ENCODE assay signal across 20 mouse cellular contexts in genomic region chr10:108284977-108285376, GRCm38 (mm10). TPM values are rescaled to one million over a fixed set of nuclear protein-coding genes. Genes with fewer than 3 reads are reported as not detected.
DNase-seq lines count a peak whose midpoint lies in the region; ATAC-seq and TF ChIP-seq lines count a peak whose summit lies in the region.
"Had no signal": no experiment of that assay in that cellular context is flagged by ENCODE, and none has a peak within 500 bp of the region (broad histone marks: within the 10 kb centered on the region; RNA-seq: fewer than 3 reads in every experiment).

No protein-coding gene starts in this region.

- peak; percentile 33 for DNase-seq in forebrain, embryonic 14.5 days (ENCODE audit: low spot score)
- no peak for DNase-seq in forebrain, postnatal 0 days
- peak; percentile 15 for DNase-seq in limb, embryonic 11.5 days (ENCODE audit: low spot score)
- no peak for DNase-seq in limb, embryonic 10.5 days (ENCODE audit: low spot score)
- peak; percentile 16 for DNase-seq in retina, postnatal 1 day
- no peak for DNase-seq in retina, embryonic 14.5 days (ENCODE audit: low spot score)
- DNase-seq in cerebellum, adult 8-10 months = no peak
- DNase-seq: adrenal gland, postnatal 10 days; B cell, adult 2 months; cerebellum, adult 11-12 months; cerebellum, adult 9-11 months; cerebellum, postnatal 36 days; gastrocnemius, postnatal 10 days had no signal

- no peaks in the 10 kb centered on the region for H3K27me3 ChIP-seq in forebrain, embryonic 14.5 days (replicated peaks; ENCODE audit: control insufficient read depth, insufficient read depth, low read length)
- H3K27me3 ChIP-seq in forebrain, postnatal 0 days (ENCODE audit: insufficient read depth, low read length) = no peaks in the 10 kb centered on the region
- H3K27me3 ChIP-seq in limb, embryonic 11.5 days (ENCODE audit: control insufficient read depth, insufficient read depth, low read length) = no peaks in the 10 kb centered on the region
- no peaks in the 10 kb centered on the region for H3K27me3 ChIP-seq in limb, embryonic 10.5 days (ENCODE audit: low read depth, poor library complexity, severe bottlenecking)
- H3K27me3 ChIP-seq: embryonic facial prominence, embryonic 13.5 days; forebrain, embryonic 12.5 days; heart, embryonic 15.5 days; intestine, embryonic 15.5 days had no signal

- WGBS in forebrain, embryonic 14.5 days = 68% methylated on average over 5 of the region's 5 CpGs
- 67% methylated on average over 5 of the region's 5 CpGs for WGBS in forebrain, postnatal 0 days
- 88% methylated on average over 5 of the region's 5 CpGs for WGBS in limb, embryonic 11.5 days
- 90% methylated on average over 5 of the region's 5 CpGs for WGBS in limb, embryonic 10.5 days

- no peaks in the 10 kb centered on the region for H3K9me3 ChIP-seq in forebrain, embryonic 14.5 days (replicated peaks; ENCODE audit: control insufficient read depth, low read length)
- no peaks in the 10 kb centered on the region for H3K9me3 ChIP-seq in forebrain, postnatal 0 days (ENCODE audit: low read length)
- no peaks in the 10 kb centered on the region for H3K9me3 ChIP-seq in limb, embryonic 11.5 days (ENCODE audit: control insufficient read depth, low read length)
- H3K9me3 ChIP-seq in limb, embryonic 10.5 days (replicated peaks) = no peaks in the 10 kb centered on the region
- H3K9me3 ChIP-seq: embryonic facial prominence, embryonic 13.5 days; forebrain, embryonic 12.5 days; heart, embryonic 15.5 days; hindbrain, embryonic 10.5 days; intestine, embryonic 15.5 days had no signal

- H3K9ac ChIP-seq in forebrain, embryonic 14.5 days (ENCODE audit: low read length) = no peak overlapping the region
- H3K9ac ChIP-seq in forebrain, postnatal 0 days = no peak overlapping the region
- no peak overlapping the region for H3K9ac ChIP-seq in limb, embryonic 11.5 days (ENCODE audit: low read length)
- H3K9ac ChIP-seq: embryonic facial prominence, embryonic 13.5 days; forebrain, embryonic 12.5 days; heart, embryonic 15.5 days; hindbrain, embryonic 14.5 days; intestine, embryonic 15.5 days had no signal

- H3K27ac ChIP-seq in forebrain, embryonic 14.5 days (ENCODE audit: low read depth, low read length) = no peak overlapping the region
- no peak overlapping the region for H3K27ac ChIP-seq in forebrain, postnatal 0 days (ENCODE audit: low read depth, low read length)
- H3K27ac ChIP-seq in limb, embryonic 11.5 days (replicated peaks; ENCODE audit: low read depth, low read length) = no peak overlapping the region
- no peak overlapping the region for H3K27ac ChIP-seq in limb, embryonic 10.5 days
- H3K27ac ChIP-seq: embryonic facial prominence, embryonic 13.5 days; forebrain, embryonic 12.5 days; heart, embryonic 15.5 days; hindbrain, embryonic 10.5 days; hindbrain, embryonic 14.5 days; intestine, embryonic 15.5 days had no signal

- 0 out of 2 replicates have a peak, but pooled peaks have one; percentile 36 for ATAC-seq in forebrain, embryonic 14.5 days
- no peak for ATAC-seq in forebrain, postnatal 0 days
- ATAC-seq in limb, embryonic 11.5 days (ENCODE audit: insufficient number of reproducible peaks, low FRiP score, low TSS enrichment, low read depth) = no peak
- ATAC-seq: CD4-positive, CD25-positive, alpha-beta regulatory T cell, adult 4 months; intestine, embryonic 15.5 days had no signal

- peaks cover 8% of the 10 kb centered on the region for H3K36me3 ChIP-seq in forebrain, embryonic 14.5 days (ENCODE audit: control insufficient read depth, insufficient read depth, low read length)
- peaks cover 7% of the 10 kb centered on the region for H3K36me3 ChIP-seq in forebrain, postnatal 0 days (ENCODE audit: insufficient read depth)
- H3K36me3 ChIP-seq in limb, embryonic 11.5 days (ENCODE audit: control insufficient read depth, insufficient read depth, low read length) = no peaks in the 10 kb centered on the region
- peaks cover 10% of the 10 kb centered on the region for H3K36me3 ChIP-seq in limb, embryonic 10.5 days

- no peak overlapping the region for H3K4me2 ChIP-seq in forebrain, embryonic 14.5 days (ENCODE audit: low read length)
- H3K4me2 ChIP-seq in forebrain, postnatal 0 days (ENCODE audit: low read depth) = no peak overlapping the region
- H3K4me2 ChIP-seq in limb, embryonic 11.5 days (ENCODE audit: low read depth, severe bottlenecking) = no peak overlapping the region
- H3K4me2 ChIP-seq: embryonic facial prominence, embryonic 13.5 days; forebrain, embryonic 12.5 days; heart, embryonic 15.5 days; hindbrain, embryonic 14.5 days; intestine, embryonic 15.5 days had no signal

- no peak overlapping the region for H3K4me3 ChIP-seq in forebrain, embryonic 14.5 days (ENCODE audit: low read depth, low read length)
- H3K4me3 ChIP-seq in forebrain, postnatal 0 days (ENCODE audit: low read depth, low read length) = no peak overlapping the region
- H3K4me3 ChIP-seq in limb, embryonic 11.5 days (ENCODE audit: low read depth, low read length) = no peak overlapping the region
- H3K4me3 ChIP-seq in limb, embryonic 10.5 days = no peak overlapping the region
- H3K4me3 ChIP-seq: embryonic facial prominence, embryonic 13.5 days; forebrain, embryonic 12.5 days; heart, embryonic 15.5 days; hindbrain, embryonic 10.5 days; intestine, embryonic 15.5 days had no signal

- H3K4me1 ChIP-seq in forebrain, embryonic 14.5 days (ENCODE audit: control insufficient read depth, insufficient read depth, low read length) = no peaks in the 10 kb centered on the region
- H3K4me1 ChIP-seq in forebrain, postnatal 0 days (ENCODE audit: insufficient read depth) = no peaks in the 10 kb centered on the region
- no peaks in the 10 kb centered on the region for H3K4me1 ChIP-seq in limb, embryonic 11.5 days (ENCODE audit: control insufficient read depth, insufficient read depth, low read length)
- H3K4me1 ChIP-seq in limb, embryonic 10.5 days = no peaks in the 10 kb centered on the region
- H3K4me1 ChIP-seq: embryonic facial prominence, embryonic 13.5 days; forebrain, embryonic 12.5 days; hindbrain, embryonic 10.5 days; intestine, embryonic 15.5 days had no signal

- TF ChIP-seq CTCF in forebrain, postnatal 0 days (IDR thresholded peaks at IDR 0.05; ENCODE audit: low read depth) = no peak

RNA-seq across cellular contexts. Expression of gene Pawr, which starts 46.9 kb away (rescaled TPM):
- polyA plus RNA-seq in forebrain, embryonic 14.5 days (2014; fragmentation: Nextera tagmentation; extraction: Ambion mirVana) = 3.8 and 4.2 TPM in 2 replicates
- total RNA-seq in forebrain, postnatal 0 days (2014; rRNA removed) = 2.7 and 5.0 TPM in 2 replicates
- 2.2 and 3.0 TPM in 2 replicates for polyA plus RNA-seq in forebrain, postnatal 0 days (2015; fragmentation: Nextera tagmentation; extraction: Ambion mirVana)
- 4.9 TPM in 2 replicates for polyA plus RNA-seq in limb, embryonic 11.5 days (2014; fragmentation: Nextera tagmentation; extraction: Ambion mirVana)
- 4.0 and 4.3 TPM in 2 replicates for polyA plus RNA-seq in limb, embryonic 10.5 days (2016; fragmentation: Nextera tagmentation; extraction: Ambion mirVana)
- polyA plus RNA-seq: CD4-positive, CD25-positive, alpha-beta regulatory T cell, adult 4 months had no signal

Comparison
In these comparisons a context has a peak if more than half of its experiments do, and no peak if none do; other contexts are left out.
1. DNase-seq: peak in forebrain, embryonic 14.5 days (single experiment), limb, embryonic 11.5 days (single experiment) and retina, postnatal 1 day (single experiment); none in forebrain, postnatal 0 days (single experiment), limb, embryonic 10.5 days (single experiment), retina, embryonic 14.5 days (single experiment) and cerebellum, adult 8-10 months (single experiment).